ENCODE assay signal across 9 mouse cellular contexts in genomic region chr1:135248434-135248850, GRCm38 (mm10). TPM values are rescaled to one million over a fixed set of nuclear protein-coding genes. Genes with fewer than 3 reads are reported as not detected.
A peak's percentile ranks its signal among the peaks of the same experiment; 100 is the strongest.
DNase-seq lines count a peak whose midpoint lies in the region; ATAC-seq and TF ChIP-seq lines count a peak whose summit lies in the region.
"Had no signal": no experiment of that assay in that cellular context is flagged by ENCODE, and none has a peak within 500 bp of the region (broad histone marks: within the 10 kb centered on the region; RNA-seq: fewer than 3 reads in every experiment).

No protein-coding gene starts in this region.

- in situ Hi-C loops in CH12.LX (cut with MboI; ENCODE audit: low pct_ligation_motif_present, low pct_unique_long_range_greater_than_20kb, low sequenced_read_pairs): no loop called here

- no peaks in the 10 kb centered on the region for H3K79me2 ChIP-seq in CH12.LX (replicated peaks; ENCODE audit: control insufficient read depth, extremely low read depth, insufficient read depth, poor library complexity, severe bottlenecking)

- TF ChIP-seq CTCF in CH12.LX (conservative IDR thresholded peaks at IDR 0.05 in 1 of 2, IDR thresholded peaks at IDR 0.05 in 1 of 2; ENCODE audit: low read depth in 2 of 2, low read length in 2 of 2): no peak

- WGBS in limb, embryonic 14.5 days: 6% methylated on average over 15 of the region's 15 CpGs
- WGBS in neural tube, embryonic 12.5 days: 4% methylated on average over 15 of the region's 15 CpGs

- peaks cover 4 to 18% of the 10 kb centered on the region in 2 experiments for H3K4me1 ChIP-seq in CH12.LX (ENCODE audit: control insufficient read depth in 1 of 2, insufficient read depth in 2 of 2)
- H3K4me1 ChIP-seq in limb, embryonic 14.5 days (ENCODE audit: control insufficient read depth, insufficient read depth, low read length): no peaks in the 10 kb centered on the region
- no peaks in the 10 kb centered on the region; the same call in 1 of the 2 replicates for H3K4me1 ChIP-seq in neural tube, embryonic 12.5 days

- no peak for TF ChIP-seq RAD21 in CH12.LX (IDR thresholded peaks at IDR 0.05; ENCODE audit: low read depth, low read length)

- H3K27me3 ChIP-seq in CH12.LX (replicated peaks): no peaks in the 10 kb centered on the region
- no peaks in the 10 kb centered on the region for H3K27me3 ChIP-seq in limb, embryonic 14.5 days (ENCODE audit: control insufficient read depth, insufficient read depth, low read length)
- peaks cover 3% of the 10 kb centered on the region; the same call in 1 of the 2 replicates for H3K27me3 ChIP-seq in neural tube, embryonic 12.5 days (replicated peaks)

- DNase-seq in CH12.LX (ENCODE audit: extremely low read depth): peak; percentile 16
- DNase-seq in cerebellum, adult 11-12 months: peak; percentile 70
- DNase-seq in kidney, postnatal 14 days: peak; percentile 89
- no peak for DNase-seq in limb, embryonic 14.5 days (ENCODE audit: low spot score)
- DNase-seq in B cell, adult 2 months: no peak

- dilution Hi-C loops in CH12.LX (cut with MboI; ENCODE audit: extremely low pct_ligation_motif_present, extremely low pct_unique_long_range_greater_than_20kb, low sequenced_read_pairs): no loop called here

- no peak overlapping the region for H3K27ac ChIP-seq in CH12.LX (ENCODE audit: insufficient read depth, low read depth)
- H3K27ac ChIP-seq in limb, embryonic 14.5 days (replicated peaks; ENCODE audit: low read depth, low read length): no peak overlapping the region
- H3K27ac ChIP-seq in neural tube, embryonic 12.5 days: no peak overlapping the region

- no peak for TF ChIP-seq EP300 in CH12.LX (IDR thresholded peaks at IDR 0.05; ENCODE audit: low read length)

- no peaks in the 10 kb centered on the region for H3K9me3 ChIP-seq in CH12.LX (replicated peaks; ENCODE audit: low read length)
- H3K9me3 ChIP-seq in limb, embryonic 14.5 days (ENCODE audit: control insufficient read depth, low read length): no peaks in the 10 kb centered on the region
- H3K9me3 ChIP-seq in neural tube, embryonic 12.5 days: no peaks in the 10 kb centered on the region

- peak overlapping the region; percentile 19 for H3K4me2 ChIP-seq in CH12.LX (ENCODE audit: insufficient read depth, low read depth, poor library complexity, severe bottlenecking)
- peak overlapping the region; percentile 37 for H3K4me2 ChIP-seq in limb, embryonic 14.5 days (replicated peaks; ENCODE audit: low read depth, low read length, severe bottlenecking)
- peak overlapping the region; percentile 57 for H3K4me2 ChIP-seq in neural tube, embryonic 12.5 days (replicated peaks)

- H3K9ac ChIP-seq in CH12.LX (ENCODE audit: insufficient read depth, low read depth): no peak overlapping the region
- no peak overlapping the region for H3K9ac ChIP-seq in limb, embryonic 14.5 days (ENCODE audit: low read depth, low read length, severe bottlenecking)
- 0 out of 2 replicates have a peak overlapping the region, but pooled peaks have one; percentile 33 for H3K9ac ChIP-seq in neural tube, embryonic 12.5 days

- peaks cover 6 to 21% of the 10 kb centered on the region in 2 experiments for H3K36me3 ChIP-seq in CH12.LX (replicated peaks in 1 of 2; ENCODE audit: control insufficient read depth in 1 of 2, insufficient read depth in 1 of 2, low read length in 1 of 2)
- H3K36me3 ChIP-seq in limb, embryonic 14.5 days (ENCODE audit: control insufficient read depth, insufficient read depth, low read length): no peaks in the 10 kb centered on the region
- no peaks in the 10 kb centered on the region for H3K36me3 ChIP-seq in neural tube, embryonic 12.5 days

- ATAC-seq in frontal cortex, adult (ENCODE audit: low TSS enrichment): peak; percentile 97
- ATAC-seq in limb, embryonic 14.5 days (ENCODE audit: low FRiP score, low read depth): no peak
- ATAC-seq in neural tube, embryonic 12.5 days (ENCODE audit: low FRiP score, low read depth): peak; percentile 48; the same call in 1 of the 2 replicates
- ATAC-seq in granulocyte monocyte progenitor cell, adult 5-6 weeks (replicated peaks; ENCODE audit: poor library complexity, severe bottlenecking): no peak

- no peak for TF ChIP-seq POLR2A in CH12.LX (IDR thresholded peaks at IDR 0.05; ENCODE audit: low read depth, low read length)
- TF ChIP-seq POLR2A in limb, embryonic 14.5 days (IDR thresholded peaks at IDR 0.05; ENCODE audit: borderline replicate concordance, extremely low read depth, insufficient read depth, insufficient read length): no peak

- peak overlapping the region in 1 of 3 experiments; percentile 19 for H3K4me3 ChIP-seq in CH12.LX (replicated peaks in 1 of 3; ENCODE audit: low read depth in 2 of 3, low read length in 2 of 3, poor library complexity in 1 of 3)
- peak overlapping the region; percentile 15 for H3K4me3 ChIP-seq in limb, embryonic 14.5 days (replicated peaks; ENCODE audit: low read length)
- peak overlapping the region; percentile 31 for H3K4me3 ChIP-seq in neural tube, embryonic 12.5 days
- H3K4me3 ChIP-seq: myocyte had no signal

TF ChIP-seq in CH12.LX, 34 proteins besides CTCF, POLR2A, EP300 and RAD21:
- TF ChIP-seq ZMIZ1 (IDR thresholded peaks at IDR 0.05; ENCODE audit: low read depth, low read length): no peak
- 0 out of 2 replicates have a peak, but pooled peaks have one; percentile 2 for TF ChIP-seq USF1 (IDR thresholded peaks at IDR 0.05; ENCODE audit: low read depth, low read length)
- no peak for TF ChIP-seq MAFK (IDR thresholded peaks at IDR 0.05; ENCODE audit: insufficient replicate concordance, low read length)
- TF ChIP-seq POLR2AphosphoS2 (IDR thresholded peaks at IDR 0.05; ENCODE audit: low read depth, low read length): no peak
- TF ChIP-seq SIN3A (IDR thresholded peaks at IDR 0.05; ENCODE audit: low read length): no peak
- no peak for TF ChIP-seq USF2 (conservative IDR thresholded peaks at IDR 0.05; ENCODE audit: low read depth, low read length)
- TF ChIP-seq ZC3H11A (IDR thresholded peaks at IDR 0.05; ENCODE audit: low read depth, low read length): no peak
- no peak for TF ChIP-seq KAT2A (IDR thresholded peaks at IDR 0.05; ENCODE audit: insufficient replicate concordance, low read length)
- no peak for TF ChIP-seq CHD1 (IDR thresholded peaks at IDR 0.05; ENCODE audit: low read depth, low read length)
- no peak for TF ChIP-seq SMC3 (IDR thresholded peaks at IDR 0.05; ENCODE audit: low read depth, low read length)
- TF ChIP-seq ELF1 (IDR thresholded peaks at IDR 0.05; ENCODE audit: low read depth, low read length): no peak
- TF ChIP-seq MAX (IDR thresholded peaks at IDR 0.05; ENCODE audit: low read length): no peak
- peak; percentile 49; the same call in 1 of the 2 replicates for TF ChIP-seq BHLHE40 (IDR thresholded peaks at IDR 0.05; ENCODE audit: low read depth, low read length)
- TF ChIP-seq HCFC1 (IDR thresholded peaks at IDR 0.05; ENCODE audit: low read depth, low read length): peak; percentile 76

RNA-seq across cellular contexts. Expression of gene Elf3, which starts 9.9 kb away (rescaled TPM):
- total RNA-seq in CH12.LX (2012; rRNA removed): 26.0 and 28.6 TPM in 2 replicates
- total RNA-seq in CH12.LX (2014; rRNA removed): 13.1 and 14.6 TPM in 2 replicates
- 46.9 and 52.1 TPM in 2 replicates for polyA plus RNA-seq in CH12.LX (2012; ENCODE audit: insufficient read length, low read depth)
- 2.3 and 2.8 TPM in 2 replicates for polyA plus RNA-seq in limb, embryonic 14.5 days (2012; rRNA removed)
- polyA plus RNA-seq in limb, embryonic 14.5 days (2014; fragmentation: Nextera tagmentation; extraction: Ambion mirVana): 4.5 and 6.4 TPM in 2 replicates
- 0.60 and 0.89 TPM in 2 replicates for polyA plus RNA-seq in neural tube, embryonic 12.5 days (2016; fragmentation: Nextera tagmentation; extraction: Ambion mirVana)
- total RNA-seq in granulocyte monocyte progenitor cell, adult 5-6 weeks (2014; fragmentation: Nextera tagmentation): not detected in 2 replicates
- total RNA-seq in granulocyte monocyte progenitor cell, adult 5-6 weeks (2017): not detected in 2 replicates

RNA-seq across cellular contexts. Expression of gene Rnpep, which starts 35.4 kb away (rescaled TPM):
- 72.6 and 78.7 TPM in 2 replicates for total RNA-seq in CH12.LX (2012; rRNA removed)
- total RNA-seq in CH12.LX (2014; rRNA removed): 73.8 and 77.1 TPM in 2 replicates
- polyA plus RNA-seq in CH12.LX (2012; ENCODE audit: insufficient read length, low read depth): 118 and 123 TPM in 2 replicates
- polyA plus RNA-seq in limb, embryonic 14.5 days (2012; rRNA removed): 39.4 and 39.6 TPM in 2 replicates
- 77.0 and 82.4 TPM in 2 replicates for polyA plus RNA-seq in limb, embryonic 14.5 days (2014; fragmentation: Nextera tagmentation; extraction: Ambion mirVana)
- polyA plus RNA-seq in neural tube, embryonic 12.5 days (2016; fragmentation: Nextera tagmentation; extraction: Ambion mirVana): 102 and 106 TPM in 2 replicates
- 118 and 165 TPM in 2 replicates for total RNA-seq in granulocyte monocyte progenitor cell, adult 5-6 weeks (2014; fragmentation: Nextera tagmentation)
- 82.9 and 91.2 TPM in 2 replicates for total RNA-seq in granulocyte monocyte progenitor cell, adult 5-6 weeks (2017)

Comparison
In these comparisons a context has a peak if more than half of its experiments do, and no peak if none do; other contexts are left out.
1. DNase-seq: peak in CH12.LX (single experiment), cerebellum, adult 11-12 months (single experiment) and kidney, postnatal 14 days (single experiment); none in limb, embryonic 14.5 days (single experiment) and B cell, adult 2 months (0 of 2).
2. ATAC-seq: peak in frontal cortex, adult (single experiment) and neural tube, embryonic 12.5 days (single experiment); none in limb, embryonic 14.5 days (single experiment) and granulocyte monocyte progenitor cell, adult 5-6 weeks (single experiment).
3. Peak in every context shown above with its lines, with median percentiles within 50 percentile points of each other: H3K4me2 ChIP-seq.